Mouse (Mus musculus): ENCODE data around the gene Myo1e.

Myo1e gene

GRCm38 (mm10) chr9:70220461-70221170 lies 13.5 kb downstream of the Myo1e start:
- no peak for DNase-seq (ENCODE audit: low spot score in 2 of 2)

- no peak for DNase-seq (ENCODE audit: low spot score in 2 of 2)
Measured at GRCm38 (mm10) chr9:70223142-70223541, 16.0 kb downstream of the Myo1e start.

DNA sequence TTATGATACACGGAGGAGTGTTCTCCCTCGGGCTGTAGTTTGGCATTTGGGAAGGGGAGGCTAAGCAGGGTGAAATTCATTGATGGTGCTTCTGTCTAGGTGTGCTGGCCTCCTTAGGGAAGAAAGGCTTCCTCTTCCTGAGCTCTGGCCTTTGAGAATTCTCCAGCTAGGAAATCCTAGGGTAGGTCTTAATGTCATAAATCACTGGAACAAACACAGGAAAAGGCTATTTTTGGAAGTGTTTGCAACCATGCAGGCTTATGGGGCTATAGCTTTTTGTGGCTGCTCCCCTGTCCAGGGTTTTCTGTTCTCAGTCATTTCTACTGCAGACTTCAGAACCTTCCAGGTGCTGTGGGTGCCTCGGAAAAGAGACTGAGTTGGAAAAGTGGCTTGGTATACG lies 16.9 kb downstream of the Myo1e start:
- DNase-seq (ENCODE audit: low spot score in 2 of 2), result no peak

DNA sequence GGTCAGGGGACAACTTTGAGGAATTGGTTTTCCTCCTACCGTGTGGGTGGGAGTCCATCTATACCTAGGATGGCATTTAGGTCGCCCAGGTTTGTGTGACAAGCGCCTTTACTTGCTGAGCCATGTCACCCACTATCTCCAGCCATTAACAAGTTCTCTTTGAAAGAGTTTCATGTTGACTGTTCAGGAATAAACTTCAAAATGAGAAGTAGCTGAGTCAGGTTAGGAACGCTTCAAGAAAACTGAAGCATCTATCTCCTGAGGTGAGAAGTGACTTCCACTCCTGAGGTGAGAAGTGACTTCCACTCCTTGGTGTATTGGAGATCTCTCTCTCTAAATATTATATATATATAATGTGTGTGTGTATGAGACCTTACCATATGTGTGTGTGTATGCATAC lies 19.2 kb downstream of the Myo1e start:
- no peak for DNase-seq (ENCODE audit: low spot score in 2 of 2)

DNA sequence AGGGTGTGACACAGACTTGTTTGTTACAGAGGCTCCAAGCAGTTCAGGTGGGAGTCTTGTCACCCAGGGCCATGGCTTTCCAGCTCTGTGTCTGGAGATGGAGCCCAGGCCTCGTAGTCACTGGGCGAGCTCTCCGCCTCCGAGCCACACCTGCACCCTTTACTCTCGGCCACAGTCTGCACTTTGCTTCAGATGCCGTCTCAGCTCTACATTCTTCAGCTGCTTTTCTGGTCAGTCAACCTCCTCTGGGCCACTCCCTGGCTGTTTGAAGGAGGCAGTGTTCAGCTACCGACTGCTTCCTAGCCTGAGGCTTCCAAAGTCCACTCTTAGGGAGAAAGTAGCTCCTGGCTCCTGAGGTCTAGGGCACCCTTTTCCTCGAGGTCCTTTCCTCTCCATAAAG lies 22.7 kb downstream of the Myo1e start:
- no peak for DNase-seq (ENCODE audit: low spot score in 2 of 2)

GRCm38 (mm10) chr9:70232044-70233010 lies 25.2 kb downstream of the Myo1e start:
- DNase-seq (ENCODE audit: low spot score in 2 of 2), result no peak

- DNase-seq (ENCODE audit: low spot score in 2 of 2), result no peak
Measured at GRCm38 (mm10) chr9:70237136-70237535, 30.0 kb downstream of the Myo1e start.

- no peak for DNase-seq (ENCODE audit: low spot score in 2 of 2)
Measured at GRCm38 (mm10) chr9:70237561-70237960, 30.4 kb downstream of the Myo1e start.

GRCm38 (mm10) chr9:70238391-70238790 lies 31.2 kb downstream of the Myo1e start:
- DNase-seq (ENCODE audit: low spot score in 2 of 2), result no peak

GRCm38 (mm10) chr9:70239229-70239628 lies 32.1 kb downstream of the Myo1e start:
- DNase-seq (ENCODE audit: low spot score in 2 of 2), result no peak

DNA sequence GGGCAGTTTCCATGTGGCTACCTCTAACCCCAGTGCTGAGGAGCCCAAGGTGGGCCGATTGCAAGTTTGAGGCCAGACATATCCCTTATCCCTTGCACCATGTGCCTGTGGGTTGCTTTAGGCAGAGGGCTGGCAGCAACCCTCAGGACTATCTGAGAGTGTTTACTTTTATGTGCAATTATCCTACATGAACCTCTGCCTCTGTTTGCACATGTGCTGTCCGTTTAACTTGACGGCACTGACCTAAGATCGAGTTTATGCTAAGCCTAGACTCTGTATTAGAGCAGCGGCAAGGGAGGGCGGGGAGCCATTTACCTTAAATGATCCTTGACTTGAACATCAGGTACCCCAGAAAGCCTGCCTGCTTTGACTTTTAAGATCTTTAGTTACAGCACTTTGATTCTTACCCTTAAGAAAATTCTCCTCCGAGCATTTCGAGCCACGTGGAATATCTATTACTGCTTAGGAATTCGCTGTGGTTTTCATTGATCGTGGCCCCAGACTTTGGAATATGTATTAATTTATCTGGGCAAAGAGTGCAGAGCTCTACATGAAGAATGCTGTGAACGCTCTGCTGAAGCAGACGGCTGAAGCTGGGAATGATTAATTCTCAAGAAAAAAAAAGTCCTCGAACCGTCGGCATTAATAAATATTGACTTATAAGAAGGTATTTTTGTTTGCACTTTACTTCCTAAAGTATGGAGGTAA lies 33.7 kb downstream of the Myo1e start:
- no peak for DNase-seq (ENCODE audit: low spot score in 2 of 2)

GRCm38 (mm10) chr9:70241411-70241961 lies 34.3 kb downstream of the Myo1e start:
- DNase-seq (ENCODE audit: low spot score in 2 of 2), result no peak

- DNase-seq (ENCODE audit: low spot score in 2 of 2), result no peak
Measured at GRCm38 (mm10) chr9:70242112-70242862, 35.1 kb downstream of the Myo1e start.

DNA sequence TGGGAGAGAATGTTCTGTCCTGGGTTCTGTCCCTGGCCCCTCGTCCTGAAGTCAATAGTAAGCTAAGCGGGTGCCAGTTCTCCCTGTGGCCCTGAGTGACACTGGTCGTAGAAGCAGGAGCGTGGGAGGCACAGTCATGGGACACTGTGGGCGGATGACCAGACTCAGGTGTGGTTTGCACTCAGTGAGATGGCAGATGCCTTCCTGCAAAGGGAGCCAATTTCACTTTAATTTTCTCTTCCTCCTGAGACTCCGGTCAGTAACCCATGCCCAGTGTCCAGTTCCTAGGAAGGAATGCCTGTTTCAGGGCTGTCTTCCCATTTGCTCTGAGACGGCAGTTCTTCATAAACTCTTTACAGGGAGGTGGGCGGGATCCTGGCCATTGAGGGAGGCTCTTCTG lies 36.1 kb downstream of the Myo1e start:
- DNase-seq (ENCODE audit: low spot score in 2 of 2), result no peak

- no peak for DNase-seq (ENCODE audit: low spot score in 2 of 2)
Measured at GRCm38 (mm10) chr9:70243708-70244107, 36.6 kb downstream of the Myo1e start.

DNA sequence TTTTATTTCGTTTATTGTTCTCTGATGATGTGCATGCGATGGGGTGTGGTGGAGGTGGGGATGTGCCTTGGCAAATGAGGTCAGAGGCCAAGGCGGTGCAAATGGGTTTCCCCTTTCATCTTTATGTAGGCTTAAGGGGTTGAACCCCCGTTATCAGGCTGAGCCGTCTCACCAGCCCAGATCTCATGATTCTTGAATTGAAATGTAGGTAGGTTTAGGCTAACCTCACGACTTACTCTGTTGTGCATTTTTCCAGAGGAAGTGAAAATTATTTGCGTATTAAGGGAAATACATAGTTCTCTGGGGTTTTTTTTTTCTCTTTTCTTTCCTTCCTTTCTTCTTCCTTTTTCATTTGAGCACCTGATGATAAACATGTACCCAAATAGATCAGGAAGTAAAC lies 37.0 kb downstream of the Myo1e start:
- DNase-seq (ENCODE audit: low spot score in 2 of 2), result no peak

GRCm38 (mm10) chr9:70245040-70245439 lies 37.9 kb downstream of the Myo1e start:
- no peak for DNase-seq (ENCODE audit: low spot score in 2 of 2)

DNA sequence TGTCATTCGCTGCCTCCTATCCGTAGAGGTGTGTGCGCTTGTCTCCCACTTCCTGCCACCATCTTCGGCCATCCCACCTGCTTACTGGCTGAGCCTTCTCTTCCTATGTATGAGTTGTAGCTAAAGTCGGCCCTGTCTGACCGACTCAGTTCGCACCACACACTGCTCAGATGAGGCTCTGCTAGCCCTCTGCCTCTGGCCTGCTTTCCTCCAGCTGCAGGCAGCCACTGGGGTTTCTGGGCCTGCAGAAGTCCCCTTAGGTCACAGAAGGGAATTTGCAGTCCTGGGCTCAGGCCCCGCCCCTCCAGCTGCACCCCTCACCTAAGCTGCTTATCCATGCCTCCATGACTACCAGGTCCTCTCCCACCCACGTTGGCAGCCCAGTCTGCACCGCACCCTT lies 39.3 kb downstream of the Myo1e start:
- DNase-seq (ENCODE audit: low spot score in 2 of 2), result no peak

GRCm38 (mm10) chr9:70248046-70248445 lies 40.9 kb downstream of the Myo1e start:
- no peak for DNase-seq (ENCODE audit: low spot score in 2 of 2)

- DNase-seq (ENCODE audit: low spot score in 2 of 2), result no peak
Measured at GRCm38 (mm10) chr9:70248826-70249225, 41.7 kb downstream of the Myo1e start.
